Mouse (Mus musculus): ENCODE results near the gene App.

- TF ChIP-seq EP300 (IDR thresholded peaks at IDR 0.05; ENCODE audit: insufficient read depth, low read depth, low read length) (no peak), CTCF (IDR thresholded peaks at IDR 0.05) (no peak), POLR2A (IDR thresholded peaks at IDR 0.05; ENCODE audit: insufficient read depth, low read depth, low read length) (no peak)
Measured at GRCm38 (mm10) chr16:84995441-84995867, 178.1 kb downstream of the App start.

All from heart, adult 2 months (tissue).